Mouse (Mus musculus) small intestine, adult 2 months (tissue): ENCODE measurements at regions not wholly inside any gene's neighbourhood (a gene's known extent, or its start where the extent isn't known, plus 50 kb on each side); places are given as distances from the start of the nearest gene placed in this dataset.

Source experiments
- H3K27ac ChIP-seq: fragments of 200-500 bp; 2 replicates; pipeline ENCODE4 v1.5.1; 2012; ENCODE audit warnings: low read depth, low read length, control low read depth, inconsistent platforms; ENCODE audit not compliant: insufficient read depth
- H3K27me3 ChIP-seq: fragments of 200-500 bp; 2 replicates; pipeline ENCODE4 v1.6.1; 2012; ENCODE audit warnings: mild to moderate bottlenecking, moderate library complexity, low read length, inconsistent platforms; ENCODE audit not compliant: control insufficient read depth, insufficient read depth
- H3K36me3 ChIP-seq: fragments of 200-500 bp; 2 replicates; pipeline ENCODE4 v1.6.1; 2012; ENCODE audit warnings: mild to moderate bottlenecking, low read length, control low read depth, inconsistent platforms; ENCODE audit not compliant: control insufficient read depth, insufficient read depth
- H3K4me1 ChIP-seq: fragments of 200-500 bp; 2 replicates; pipeline ENCODE4 v1.6.1; 2012; ENCODE audit warnings: low read length, inconsistent platforms, mixed read lengths; ENCODE audit not compliant: control insufficient read depth, insufficient read depth, insufficient read length
- H3K4me3 ChIP-seq: fragments of 200-500 bp; 2 replicates; pipeline ENCODE4 v1.5.1; 2012; ENCODE audit warnings: low read depth, mild to moderate bottlenecking, control low read depth, inconsistent platforms, low read length, moderate library complexity
- CTCF ChIP-seq: fragments of 200-500 bp; IDR thresholded peaks from 2 replicates; pipeline ENCODE4 v1.5.1; 2012; ENCODE audit warnings: low read depth, mild to moderate bottlenecking, control low read depth, inconsistent platforms, low read length, moderate library complexity, mixed read lengths; ENCODE audit not compliant: insufficient replicate concordance, insufficient read length; ENCODE audit errors: extremely low read depth
- POLR2A ChIP-seq: fragments of 200-500 bp; IDR thresholded peaks from 2 replicates; pipeline ENCODE4 v1.6.1; 2012; ENCODE audit warnings: low read depth, mild to moderate bottlenecking, control low read depth, inconsistent platforms, low read length, moderate library complexity
- WGBS: fragments of 180-500 bp; shearing (Covaris S2); methylation state at CpG from one replicate; pipeline ENCODE4 v1.1.7; 2018; 5-methylcytosine and 5-hydroxymethylcytosine counted together

GRCm38 (mm10) chr7:35958731-35959130, 155.9 kb upstream of the Zfp507 start:
- Histone ChIP-seq H3K36me3 (no peaks in the 10 kb centered on the region), H3K4me1 (no peaks in the 10 kb centered on the region), H3K27ac (no peak overlapping the region), H3K27me3 (no peaks in the 10 kb centered on the region), H3K4me3 (no peak overlapping the region)
- 46% methylated on average over 5 of the region's 5 CpGs for WGBS
- TF ChIP-seq CTCF (no peak), POLR2A (no peak)

GRCm38 (mm10) chr7:35958052-35958451, 155.2 kb upstream of the Zfp507 start:
- TF ChIP-seq CTCF: no peak
- no peaks in the 10 kb centered on the region for H3K27me3 ChIP-seq
- no peaks in the 10 kb centered on the region for H3K36me3 ChIP-seq
- no peaks in the 10 kb centered on the region for H3K4me1 ChIP-seq
- H3K4me3 ChIP-seq: no peak overlapping the region
- 46% methylated on average over 2 of the region's 2 CpGs for WGBS
- H3K27ac ChIP-seq: no peak overlapping the region

GRCm38 (mm10) chr7:35948794-35949193, 146.0 kb upstream of the Zfp507 start:
- no peaks in the 10 kb centered on the region for H3K4me1 ChIP-seq
- no peak overlapping the region for H3K4me3 ChIP-seq
- no peaks in the 10 kb centered on the region for H3K36me3 ChIP-seq
- no peaks in the 10 kb centered on the region for H3K27me3 ChIP-seq
- TF ChIP-seq POLR2A (no peak), CTCF (no peak)
- WGBS: 19% methylated on average over 6 of the region's 6 CpGs
- no peak overlapping the region for H3K27ac ChIP-seq

DNA sequence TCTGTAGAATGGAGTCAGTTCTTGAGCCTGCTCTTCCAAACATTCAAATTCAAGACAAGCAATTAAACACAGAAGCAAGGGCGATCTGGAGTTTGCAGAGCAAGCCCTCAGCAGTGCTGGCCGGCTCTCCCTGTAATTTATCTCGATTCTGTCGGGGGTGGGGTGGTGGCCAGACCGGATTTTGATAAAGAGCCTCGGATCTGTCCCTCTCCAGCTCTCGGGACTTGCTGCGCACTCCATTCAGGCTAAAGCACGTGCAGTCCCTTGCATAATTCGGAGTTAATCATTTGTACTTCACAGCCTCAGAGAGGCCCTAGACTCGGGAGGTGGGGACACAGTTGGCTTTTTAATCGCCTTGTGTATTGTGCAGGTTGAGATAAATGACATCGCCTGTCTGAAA, 145.6 kb upstream of the Zfp507 start:
- WGBS: 4% methylated on average over 13 of the region's 13 CpGs
- Histone ChIP-seq H3K27ac (no peak overlapping the region), H3K36me3 (no peaks in the 10 kb centered on the region), H3K4me1 (no peaks in the 10 kb centered on the region), H3K4me3 (no peak overlapping the region), H3K27me3 (no peaks in the 10 kb centered on the region)
- no peak for TF ChIP-seq CTCF
- TF ChIP-seq POLR2A: no peak

- no peaks in the 10 kb centered on the region for H3K4me1 ChIP-seq
- WGBS: 81% methylated on average over 3 of the region's 3 CpGs
- TF ChIP-seq CTCF (no peak), POLR2A (no peak)
- H3K27ac ChIP-seq: no peak overlapping the region
- no peaks in the 10 kb centered on the region for H3K27me3 ChIP-seq
- H3K36me3 ChIP-seq: no peaks in the 10 kb centered on the region
- H3K4me3 ChIP-seq: no peak overlapping the region
These were observed 138.3 kb upstream of the Zfp507 start for GRCm38 (mm10) chr7:35941086-35941485.

DNA sequence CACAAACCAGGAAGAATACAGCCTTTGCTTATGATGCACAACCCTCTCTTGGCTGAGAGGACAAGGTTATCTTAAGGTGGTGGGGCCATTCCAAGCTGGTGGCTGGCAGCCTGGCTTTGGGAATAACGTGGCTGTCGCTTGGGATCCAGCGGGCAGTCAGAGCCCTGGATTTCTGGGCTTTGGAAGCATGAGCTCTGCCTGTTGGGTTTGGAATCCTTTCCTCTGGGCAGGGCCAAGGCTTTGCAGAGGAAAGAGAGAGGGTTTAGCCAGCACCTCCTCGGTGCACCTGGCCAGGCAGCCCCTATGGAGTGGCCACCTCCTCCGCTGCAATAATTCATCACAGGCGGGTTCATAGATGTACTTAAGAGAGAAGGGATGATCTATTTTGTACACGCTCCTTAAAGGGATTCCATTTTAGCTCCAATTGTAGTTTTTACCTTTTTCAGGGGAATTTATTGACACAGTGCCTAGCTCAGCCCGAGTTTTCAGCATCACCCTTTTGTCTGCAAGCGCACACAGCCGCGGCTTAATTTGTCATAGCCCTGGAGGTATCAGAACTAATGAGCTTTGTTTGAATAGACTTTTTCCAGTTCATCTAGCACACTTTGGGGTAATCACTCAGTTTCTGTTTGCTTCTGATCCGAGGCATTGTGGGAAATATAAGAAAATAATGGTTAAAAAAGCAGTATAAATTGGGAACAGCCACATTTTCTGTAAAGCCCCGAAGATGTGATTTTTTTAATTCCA, 135.5 kb upstream of the Zfp507 start:
- Histone ChIP-seq H3K4me3 (no peak overlapping the region), H3K4me1 (no peaks in the 10 kb centered on the region), H3K27ac (no peak overlapping the region), H3K36me3 (no peaks in the 10 kb centered on the region), H3K27me3 (no peaks in the 10 kb centered on the region)
- TF ChIP-seq CTCF: no peak
- TF ChIP-seq POLR2A: no peak
- WGBS: 72% methylated on average over 13 of the region's 13 CpGs

GRCm38 (mm10) chr7:35926749-35927148, 123.9 kb upstream of the Zfp507 start:
- WGBS: 84% methylated on average over 4 of the region's 4 CpGs

More at GRCm38 (mm10) chr7:35926749-35927148, 123.9 kb upstream of the Zfp507 start:
- no peaks in the 10 kb centered on the region for H3K27me3 ChIP-seq
- H3K36me3 ChIP-seq: no peaks in the 10 kb centered on the region
- H3K27ac ChIP-seq: no peak overlapping the region
- no peaks in the 10 kb centered on the region for H3K4me1 ChIP-seq
- H3K4me3 ChIP-seq: no peak overlapping the region
- TF ChIP-seq CTCF (no peak), POLR2A (no peak)
